ENCODE assay signal across 12 mouse cellular contexts in the genomic region with DNA sequence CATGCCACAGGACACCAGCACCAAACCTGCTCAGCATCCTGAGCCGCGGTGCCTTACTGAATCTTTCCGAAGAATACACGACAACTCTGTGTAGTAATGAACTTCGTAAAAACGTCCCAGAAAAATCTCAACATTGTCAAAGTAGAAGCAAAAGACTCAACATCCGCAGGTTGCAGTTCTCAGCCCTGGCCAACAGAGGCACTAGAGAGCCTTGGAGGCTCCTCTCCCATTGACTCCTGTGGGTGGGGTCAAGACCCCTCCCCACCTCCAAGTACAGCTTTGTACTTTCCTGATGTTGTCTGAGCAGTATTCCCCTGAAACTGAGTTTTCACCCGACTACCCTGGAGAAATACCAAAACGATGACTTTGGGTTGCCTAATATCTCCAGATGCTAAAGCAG.
DNase-seq lines count a peak whose midpoint lies in the region; ATAC-seq and TF ChIP-seq lines count a peak whose summit lies in the region.
"Had no signal": no experiment of that assay in that cellular context is flagged by ENCODE, and none has a peak within 500 bp of the region (broad histone marks: within the 10 kb centered on the region; RNA-seq: fewer than 3 reads in every experiment).

No protein-coding gene starts in this region.

- no peak overlapping the region for H3K4me3 ChIP-seq in hindbrain, postnatal 0 days (ENCODE audit: low read length)
- H3K4me3 ChIP-seq in hindbrain, embryonic 13.5 days, result no peak overlapping the region
- no peak overlapping the region for H3K4me3 ChIP-seq in spleen, adult 2 months (ENCODE audit: extremely low read depth, insufficient read depth, insufficient read length)

- H3K27me3 ChIP-seq in hindbrain, postnatal 0 days (ENCODE audit: insufficient read depth, low read length), result no peaks in the 10 kb centered on the region
- no peaks in the 10 kb centered on the region for H3K27me3 ChIP-seq in hindbrain, embryonic 13.5 days
- no peaks in the 10 kb centered on the region for H3K27me3 ChIP-seq in spleen, adult 2 months (ENCODE audit: control insufficient read depth, insufficient read depth, low read length)

- no peak overlapping the region for H3K4me2 ChIP-seq in hindbrain, postnatal 0 days (ENCODE audit: low read depth, low read length)
- no peak overlapping the region for H3K4me2 ChIP-seq in hindbrain, embryonic 13.5 days

- TF ChIP-seq CTCF in hindbrain, postnatal 0 days (IDR thresholded peaks at IDR 0.05; ENCODE audit: low read depth), result peak; percentile 19
- peak; percentile 31; the same call in 1 of the 2 replicates for TF ChIP-seq CTCF in spleen, adult 2 months (IDR thresholded peaks at IDR 0.05; ENCODE audit: extremely low read depth, insufficient read depth, insufficient read length, insufficient replicate concordance)

- H3K4me1 ChIP-seq in hindbrain, postnatal 0 days (ENCODE audit: insufficient read depth, low read length), result no peaks in the 10 kb centered on the region
- no peaks in the 10 kb centered on the region for H3K4me1 ChIP-seq in hindbrain, embryonic 13.5 days (replicated peaks)
- no peaks in the 10 kb centered on the region for H3K4me1 ChIP-seq in spleen, adult 2 months (ENCODE audit: control insufficient read depth, insufficient read depth, insufficient read length)

- H3K36me3 ChIP-seq in hindbrain, postnatal 0 days (ENCODE audit: insufficient read depth, low read length), result no peaks in the 10 kb centered on the region
- H3K36me3 ChIP-seq in hindbrain, embryonic 13.5 days, result no peaks in the 10 kb centered on the region
- peaks cover 8% of the 10 kb centered on the region for H3K36me3 ChIP-seq in spleen, adult 2 months (ENCODE audit: control insufficient read depth, insufficient read depth, low read length)

- WGBS in hindbrain, postnatal 0 days, result 95% methylated on average over 9 of the region's 9 CpGs
- 97% methylated on average over 9 of the region's 9 CpGs for WGBS in hindbrain, embryonic 13.5 days
- WGBS in spleen, adult 2 months, result 95% methylated on average over 9 of the region's 9 CpGs

- H3K9ac ChIP-seq in hindbrain, postnatal 0 days (replicated peaks; ENCODE audit: low read length), result no peak overlapping the region
- no peak overlapping the region for H3K9ac ChIP-seq in hindbrain, embryonic 13.5 days

- H3K27ac ChIP-seq in hindbrain, postnatal 0 days, result no peak overlapping the region
- no peak overlapping the region for H3K27ac ChIP-seq in hindbrain, embryonic 13.5 days
- H3K27ac ChIP-seq in spleen, adult 2 months (ENCODE audit: insufficient read depth, low read length), result no peak overlapping the region

- ATAC-seq in hindbrain, postnatal 0 days, result no peak
- no peak for ATAC-seq in hindbrain, embryonic 13.5 days (ENCODE audit: low FRiP score)

- no peak for DNase-seq in hindbrain, postnatal 0 days (ENCODE audit: low spot score)
- no peak for DNase-seq in spleen, adult 2 months (ENCODE audit: low read depth in 1 of 2, low spot score in 2 of 2)
- no peak for DNase-seq in spleen, adult 18-20 months
- peak; percentile 74 for DNase-seq in ZHBTc4 (ENCODE audit: low read depth, low spot score)
- DNase-seq in thymus, postnatal 25 days, result peak; percentile 12
- DNase-seq in frontal cortex, adult 2 months (ENCODE audit: extremely low spot score in 1 of 2, low spot score in 1 of 2), result no peak
- no peak for DNase-seq in right cerebral cortex, postnatal 36 days (ENCODE audit: low spot score in 2 of 2)
- DNase-seq: cerebellum, adult 18-20 months; heart, postnatal 36 days; kidney, postnatal 36 days; right cerebral cortex, postnatal 14 days had no signal

- no peak for TF ChIP-seq POLR2A in spleen, adult 2 months (IDR thresholded peaks at IDR 0.05; ENCODE audit: low read depth, low read length)

- no peaks in the 10 kb centered on the region for H3K9me3 ChIP-seq in hindbrain, postnatal 0 days (ENCODE audit: low read length)
- no peaks in the 10 kb centered on the region for H3K9me3 ChIP-seq in hindbrain, embryonic 13.5 days

Comparison
In these comparisons a context has a peak if more than half of its experiments do, and no peak if none do; other contexts are left out.
1. DNase-seq: peak in ZHBTc4 (single experiment) and thymus, postnatal 25 days (single experiment); none in hindbrain, postnatal 0 days (single experiment), spleen, adult 2 months (0 of 2), spleen, adult 18-20 months (0 of 2), frontal cortex, adult 2 months (0 of 2) and right cerebral cortex, postnatal 36 days (0 of 2).